Mouse (Mus musculus): ENCODE measurements at regions not wholly inside any gene's neighbourhood (a gene's known extent, or its start where the extent isn't known, plus 50 kb on each side); places are given as distances from the start of the nearest gene placed in this dataset.

GRCm38 (mm10) chr7:115290801-115291417 is 547.4 kb downstream of the Insc start:
- no peaks in the 10 kb centered on the region for H3K9me3 ChIP-seq (replicated peaks; ENCODE audit: low read length)
- H3K27ac ChIP-seq (ENCODE audit: insufficient read depth, low read depth), result no peak overlapping the region
- H3K4me3 ChIP-seq (replicated peaks in 1 of 3; ENCODE audit: low read depth in 2 of 3, low read length in 2 of 3, poor library complexity in 1 of 3), result no peak overlapping the region
- H3K9ac ChIP-seq (ENCODE audit: insufficient read depth, low read depth), result no peak overlapping the region
- H3K27me3 ChIP-seq (replicated peaks), result peaks cover 11% of the 10 kb centered on the region
- dilution Hi-C loops (cut with MboI; ENCODE audit: extremely low pct_ligation_motif_present, extremely low pct_unique_long_range_greater_than_20kb, low sequenced_read_pairs) (no loop called here), in situ Hi-C loops (cut with MboI; ENCODE audit: low pct_ligation_motif_present, low pct_unique_long_range_greater_than_20kb, low sequenced_read_pairs) (no loop called here)
- no peaks in the 10 kb centered on the region for H3K79me2 ChIP-seq (replicated peaks; ENCODE audit: control insufficient read depth, extremely low read depth, insufficient read depth, poor library complexity, severe bottlenecking)
- TF ChIP-seq CHD1 (IDR thresholded peaks at IDR 0.05; ENCODE audit: low read depth, low read length) (no peak), ZNF384 (IDR thresholded peaks at IDR 0.05; ENCODE audit: low read depth, low read length) (no peak), RCOR1 (conservative IDR thresholded peaks at IDR 0.05; ENCODE audit: low read depth, low read length) (no peak), TCF12 (IDR thresholded peaks at IDR 0.05; ENCODE audit: low read depth, low read length) (no peak), NELFE (IDR thresholded peaks at IDR 0.05; ENCODE audit: low read depth, low read length) (no peak), GABPA (IDR thresholded peaks at IDR 0.05; ENCODE audit: insufficient replicate concordance, low read depth, low read length) (no peak), SIN3A (IDR thresholded peaks at IDR 0.05; ENCODE audit: low read length) (no peak), IRF4 (IDR thresholded peaks at IDR 0.05; ENCODE audit: low read depth, low read length) (no peak), MEF2A (IDR thresholded peaks at IDR 0.05; ENCODE audit: borderline replicate concordance, low read depth, low read length) (no peak), JUN (IDR thresholded peaks at IDR 0.05; ENCODE audit: insufficient read depth, low read depth, low read length) (no peak), ZC3H11A (IDR thresholded peaks at IDR 0.05; ENCODE audit: low read depth, low read length) (no peak), POLR2A (IDR thresholded peaks at IDR 0.05; ENCODE audit: low read depth, low read length) (no peak), MAZ (IDR thresholded peaks at IDR 0.05; ENCODE audit: low read depth, low read length) (no peak), MYC (IDR thresholded peaks at IDR 0.05; ENCODE audit: low read depth, low read length) (no peak), SMC3 (IDR thresholded peaks at IDR 0.05; ENCODE audit: low read depth, low read length) (no peak), UBTF (IDR thresholded peaks at IDR 0.05; ENCODE audit: low read depth, low read length) (no peak)
- H3K4me2 ChIP-seq (ENCODE audit: insufficient read depth, low read depth, poor library complexity, severe bottlenecking), result no peak overlapping the region
- no peaks in the 10 kb centered on the region for H3K36me3 ChIP-seq (replicated peaks in 1 of 2; ENCODE audit: control insufficient read depth in 1 of 2, insufficient read depth in 1 of 2, low read length in 1 of 2)
- H3K4me1 ChIP-seq (ENCODE audit: control insufficient read depth in 1 of 2, insufficient read depth in 2 of 2), result 0 out of 4 replicates have a peak, but pooled peaks cover 0 to 2% of the 10 kb centered on the region in 2 experiments
- no peak for DNase-seq (ENCODE audit: extremely low read depth)

DNA sequence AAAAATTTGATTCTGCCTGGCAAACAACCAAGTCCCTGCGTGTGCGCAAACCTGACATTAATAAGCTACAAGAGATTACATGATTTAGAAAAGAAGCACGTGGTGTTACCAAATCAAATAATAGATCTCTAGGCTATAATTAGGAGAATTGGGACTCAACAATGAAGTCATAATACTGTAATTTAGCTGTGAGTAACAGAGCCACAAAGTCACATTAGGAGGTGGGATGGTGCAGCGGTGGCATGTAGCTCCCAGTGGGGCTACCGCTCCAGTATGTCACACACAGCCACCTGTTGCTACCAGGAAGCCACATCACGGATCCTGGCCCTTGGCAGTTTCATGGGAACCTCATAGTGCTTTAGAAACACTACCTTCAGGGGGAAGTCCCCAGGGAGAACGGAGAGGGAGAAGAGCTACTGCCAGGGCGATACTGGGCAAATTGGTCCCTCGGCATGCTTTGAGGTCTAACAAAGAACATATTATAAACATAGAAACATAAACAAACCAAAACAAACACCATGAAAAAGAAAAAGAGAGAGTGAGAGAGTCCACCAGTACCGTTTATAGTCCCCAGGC is 551.2 kb downstream of the Insc start:
- in situ Hi-C loops (cut with MboI; ENCODE audit: low pct_ligation_motif_present, low pct_unique_long_range_greater_than_20kb, low sequenced_read_pairs) (no loop called here), dilution Hi-C loops (cut with MboI; ENCODE audit: extremely low pct_ligation_motif_present, extremely low pct_unique_long_range_greater_than_20kb, low sequenced_read_pairs) (no loop called here)
- Histone ChIP-seq H3K4me1 (ENCODE audit: control insufficient read depth in 1 of 2, insufficient read depth in 2 of 2) (0 out of 4 replicates have a peak, but pooled peaks cover 0 to 2% of the 10 kb centered on the region in 2 experiments), H3K27ac (ENCODE audit: insufficient read depth, low read depth) (no peak overlapping the region), H3K4me2 (ENCODE audit: insufficient read depth, low read depth, poor library complexity, severe bottlenecking) (no peak overlapping the region), H3K9me3 (replicated peaks; ENCODE audit: low read length) (no peaks in the 10 kb centered on the region), H3K9ac (ENCODE audit: insufficient read depth, low read depth) (no peak overlapping the region), H3K27me3 (replicated peaks) (peaks cover 2% of the 10 kb centered on the region), H3K36me3 (replicated peaks in 1 of 2; ENCODE audit: control insufficient read depth in 1 of 2, insufficient read depth in 1 of 2, low read length in 1 of 2) (no peaks in the 10 kb centered on the region), H3K79me2 (replicated peaks; ENCODE audit: control insufficient read depth, extremely low read depth, insufficient read depth, poor library complexity, severe bottlenecking) (no peaks in the 10 kb centered on the region), H3K4me3 (replicated peaks in 1 of 3; ENCODE audit: low read depth in 2 of 3, low read length in 2 of 3, poor library complexity in 1 of 3) (no peak overlapping the region)
- no peak for DNase-seq (ENCODE audit: extremely low read depth)
- TF ChIP-seq POLR2AphosphoS2 (IDR thresholded peaks at IDR 0.05; ENCODE audit: low read depth, low read length) (no peak), MEF2A (IDR thresholded peaks at IDR 0.05; ENCODE audit: borderline replicate concordance, low read depth, low read length) (no peak), GABPA (IDR thresholded peaks at IDR 0.05; ENCODE audit: insufficient replicate concordance, low read depth, low read length) (no peak), JUND (conservative IDR thresholded peaks at IDR 0.05; ENCODE audit: low read depth, low read length) (no peak), HCFC1 (IDR thresholded peaks at IDR 0.05; ENCODE audit: low read depth, low read length) (no peak), TBP (conservative IDR thresholded peaks at IDR 0.05; ENCODE audit: low read depth, low read length) (no peak), MAFK (IDR thresholded peaks at IDR 0.05; ENCODE audit: insufficient replicate concordance, low read length) (no peak), IRF4 (IDR thresholded peaks at IDR 0.05; ENCODE audit: low read depth, low read length) (no peak), ZMIZ1 (IDR thresholded peaks at IDR 0.05; ENCODE audit: low read depth, low read length) (no peak), CHD2 (IDR thresholded peaks at IDR 0.05; ENCODE audit: low read length) (no peak), ETS1 (conservative IDR thresholded peaks at IDR 0.05; ENCODE audit: low read depth, low read length) (no peak)

Measured in CH12.LX (cell line).